Mouse (Mus musculus) spleen, adult 18-20 months (tissue): ENCODE measurements around the gene Krt88.

Source experiments
- DNase-seq, 2 experiments: peaks; one replicate each; pipeline ENCODE4 v3.0.0; 2022; ENCODE audit warnings: mixed read lengths in 2 of 2

The Krt88 gene

GRCm38 (mm10) chr15:101447444-101447843 lies at the start of gene Krt88:
Gene Krt88, plus strand, starts transcription at chr15:101447744.
- DNase-seq: no peak

DNA sequence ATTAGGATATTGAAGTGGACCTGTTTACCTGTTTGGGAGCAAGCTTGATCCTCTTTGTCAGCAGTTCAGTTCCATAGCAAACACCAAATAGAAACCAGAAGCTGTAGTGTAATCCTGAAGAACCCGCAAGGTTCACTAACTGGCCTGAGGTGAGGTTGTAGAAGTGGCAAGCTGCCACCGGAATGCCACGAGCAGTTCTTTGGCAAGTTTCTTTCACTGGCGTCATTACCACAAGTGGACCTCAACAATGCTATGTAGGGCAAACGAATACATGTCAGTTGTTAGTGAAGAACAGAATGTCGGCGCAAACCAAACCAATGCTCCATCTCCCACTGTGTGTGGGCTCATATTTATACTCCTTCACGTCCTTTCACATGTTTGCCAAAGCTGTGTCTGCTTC lies 49.3 kb upstream of the Krt88 start:
- DNase-seq: no peak

DNA sequence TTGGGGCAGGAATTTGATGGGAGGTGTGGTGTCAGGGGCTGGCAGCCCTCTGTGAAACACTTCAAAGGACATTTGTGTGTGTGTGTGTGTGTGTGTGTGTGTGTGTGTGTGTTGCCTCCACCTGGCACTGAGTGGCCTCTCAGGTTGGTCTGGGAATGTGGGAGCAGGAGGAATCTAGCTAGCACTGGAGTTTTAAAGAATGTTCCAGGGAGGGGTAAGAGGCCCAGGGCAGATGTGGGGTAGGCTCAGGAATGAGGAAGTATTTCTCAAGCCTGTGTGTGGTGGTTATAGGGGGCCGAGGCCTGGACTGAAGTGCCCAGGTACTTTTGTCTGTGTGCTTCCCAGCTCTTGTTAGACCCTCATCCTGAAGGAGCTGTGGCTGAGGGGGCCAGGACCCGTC lies 36.8 kb upstream of the Krt88 start, which contains the start of gene Krt7:
TSS of gene Krt7 (plus strand) at position 269 of the 400 bp plus-strand sequence.
- DNase-seq: no peak

- DNase-seq: no peak
Observed at GRCm38 (mm10) chr15:101412188-101412587, 35.4 kb upstream of the Krt88 start.

- no peak for DNase-seq
Observed at GRCm38 (mm10) chr15:101413916-101414635, 33.5 kb upstream of the Krt88 start.

GRCm38 (mm10) chr15:101414807-101415565 lies 32.6 kb upstream of the Krt88 start:
- DNase-seq: no peak

GRCm38 (mm10) chr15:101418950-101419349 lies 28.6 kb upstream of the Krt88 start:
- DNase-seq: no peak

GRCm38 (mm10) chr15:101420903-101421302 lies 26.6 kb upstream of the Krt88 start:
- DNase-seq: no peak

- no peak for DNase-seq
Observed at GRCm38 (mm10) chr15:101424914-101425313, 22.6 kb upstream of the Krt88 start.

DNA sequence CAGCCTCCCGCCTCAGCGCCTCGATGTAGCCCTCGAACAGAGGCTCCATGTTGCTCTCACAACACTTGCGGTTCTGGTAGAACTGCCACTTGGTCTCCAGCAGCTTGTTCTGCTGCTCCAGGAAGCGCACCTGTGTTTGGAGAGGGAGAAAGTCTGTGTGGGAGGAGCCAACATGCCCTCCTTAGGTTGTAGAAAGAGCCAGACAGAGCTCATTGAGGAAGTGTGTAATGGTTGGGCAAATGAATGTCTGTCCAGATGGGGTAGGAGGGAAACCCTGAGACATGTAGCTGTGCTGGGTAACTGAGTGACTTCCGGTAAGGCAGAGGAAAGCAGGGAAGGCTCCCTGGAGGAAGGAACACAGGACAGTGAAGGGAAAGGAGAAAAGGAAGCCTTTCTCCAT lies 10.9 kb upstream of the Krt88 start:
- DNase-seq: no peak

GRCm38 (mm10) chr15:101438555-101438954 lies 9.0 kb upstream of the Krt88 start, which contains the start of gene Krt87:
Gene Krt87, minus strand, starts transcription at chr15:101438804.
- no peak for DNase-seq

- no peak for DNase-seq
Observed at GRCm38 (mm10) chr15:101440837-101441236, 6.7 kb upstream of the Krt88 start.

DNA sequence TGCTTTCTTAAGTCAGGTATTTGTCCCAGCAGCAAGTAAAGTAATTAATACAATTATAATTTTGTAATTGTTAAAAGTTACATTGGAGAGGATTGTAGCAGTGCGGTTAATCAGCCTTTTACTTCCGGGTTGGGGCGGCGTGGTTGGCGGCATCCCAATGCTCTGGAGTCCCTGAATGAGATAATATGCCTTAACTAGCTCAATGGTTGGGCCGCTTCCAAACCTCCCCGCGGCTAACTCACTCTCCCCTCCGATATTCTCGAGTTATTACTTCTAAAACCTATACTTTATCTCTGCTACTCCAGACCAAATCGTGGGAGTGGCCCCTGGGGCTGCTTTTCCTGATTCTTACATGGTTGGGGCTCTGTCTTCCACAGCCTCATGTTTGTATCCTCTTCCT lies 972 bp upstream of the Krt88 start:
- DNase-seq: no peak

DNA sequence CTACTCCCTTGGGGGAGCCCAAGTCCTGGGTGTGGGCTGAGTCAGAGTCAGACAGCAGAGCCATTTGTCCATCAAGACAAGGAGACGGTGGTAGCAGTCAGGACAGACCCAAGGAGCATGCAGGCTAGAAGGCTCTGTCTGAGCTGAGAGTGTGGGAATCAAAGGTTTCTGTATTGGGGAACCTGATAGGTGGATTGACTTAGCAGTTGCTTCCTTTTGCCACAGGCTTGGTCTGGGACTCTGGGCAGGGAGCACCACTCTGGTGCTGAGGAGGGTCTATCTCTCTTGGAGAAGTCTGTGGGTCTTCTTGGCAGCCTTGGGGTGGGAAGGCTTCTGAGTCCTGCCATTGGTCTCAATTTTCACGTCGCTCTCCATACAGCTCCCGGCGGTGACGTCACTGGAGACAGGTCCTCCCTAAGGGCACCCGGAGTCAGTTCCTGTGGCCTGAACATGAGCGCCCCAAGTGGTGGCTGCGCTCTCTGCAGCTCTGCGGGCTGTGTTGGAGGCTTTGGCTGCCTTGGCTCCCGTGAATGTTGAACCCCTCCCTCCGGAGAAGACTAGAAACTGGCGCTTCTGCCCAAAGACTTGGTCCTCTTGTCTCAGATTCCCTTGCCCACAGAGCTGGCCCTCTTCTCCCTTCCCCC lies 5.7 kb downstream of the Krt88 start:
- DNase-seq: peak; percentile 13 to 47

DNA sequence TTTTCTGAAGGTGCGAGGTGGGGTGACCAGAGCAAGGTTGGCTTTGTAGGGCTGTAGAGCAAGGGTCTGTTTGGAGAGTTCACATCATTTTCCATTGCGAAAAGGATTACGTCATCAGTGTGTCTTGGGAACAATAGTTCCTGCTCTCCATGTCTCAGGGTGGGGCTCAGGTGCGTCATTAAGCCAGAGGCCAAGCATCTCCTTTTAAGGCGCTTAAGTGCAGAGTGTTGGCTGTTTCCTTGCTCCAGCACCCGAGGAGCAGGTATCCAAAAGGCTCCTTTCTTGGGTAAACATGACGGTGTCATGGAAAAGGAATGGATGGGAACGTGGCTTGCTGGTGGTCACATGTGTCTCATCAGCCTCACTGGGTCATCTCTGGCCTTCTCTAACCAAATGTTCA lies 7.2 kb downstream of the Krt88 start:
- no peak for DNase-seq

GRCm38 (mm10) chr15:101455292-101455691 lies 7.7 kb downstream of the Krt88 start:
- DNase-seq: no peak

GRCm38 (mm10) chr15:101455891-101456290 lies 8.3 kb downstream of the Krt88 start:
- DNase-seq: no peak

DNA sequence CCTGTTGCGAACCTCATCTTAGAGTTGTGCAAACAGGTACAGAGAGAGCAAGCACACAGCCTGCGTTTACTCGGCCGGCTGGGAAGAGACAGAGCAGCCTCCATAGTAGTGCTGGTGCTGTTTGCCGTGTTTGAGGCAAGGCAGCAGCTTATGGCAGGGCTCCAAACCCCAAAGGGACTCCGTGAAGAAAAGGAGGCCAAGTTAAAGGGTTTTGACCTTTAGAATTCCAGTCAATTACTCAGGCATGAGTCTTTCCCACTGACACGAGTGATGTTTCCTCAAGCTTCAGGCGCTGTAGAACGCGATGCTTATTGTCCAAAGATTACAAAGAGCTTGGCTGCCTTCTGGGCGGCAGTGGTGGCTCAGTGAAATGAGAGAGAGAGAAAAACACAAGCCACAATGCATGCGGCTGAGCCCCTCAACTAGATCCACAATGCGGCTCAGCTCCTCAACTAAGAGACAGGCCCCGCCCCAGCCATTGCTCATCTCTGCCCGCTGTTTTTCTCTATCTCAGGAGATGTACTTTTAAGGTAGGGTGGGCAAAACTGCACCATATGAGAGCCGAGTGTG lies 10.9 kb downstream of the Krt88 start:
- DNase-seq: no peak

GRCm38 (mm10) chr15:101459283-101459682 lies 11.7 kb downstream of the Krt88 start:
- no peak for DNase-seq

- no peak for DNase-seq
Observed at GRCm38 (mm10) chr15:101463651-101464050, 16.1 kb downstream of the Krt88 start, which contains the start of gene Krt81. Gene Krt81, minus strand, starts transcription at chr15:101463751.

GRCm38 (mm10) chr15:101469093-101469492 lies 21.5 kb downstream of the Krt88 start:
- DNase-seq: no peak

- DNase-seq: no peak
Observed at GRCm38 (mm10) chr15:101472952-101473528, 25.5 kb downstream of the Krt88 start, which contains the start of gene Krt86. Gene Krt86, plus strand, starts transcription at chr15:101473478.
